Mouse (Mus musculus) MEL (cell line): ENCODE measurements around the gene Atg4b. TPM values are rescaled to one million over a fixed set of nuclear protein-coding genes. Genes with fewer than 3 reads are reported as not detected.
A peak's percentile ranks its signal among the peaks of the same experiment; 100 is the strongest.

Experiments used
- DNase-seq: peaks from one replicate; pipeline ENCODE4 v3.0.0; 2011; ENCODE audit warnings: low read depth, low spot score
- H3K27ac ChIP-seq: 2 replicates; pipeline ENCODE4 v1.5.1; 2012; ENCODE audit warnings: low read depth, mild to moderate bottlenecking, control low read depth, low read length, moderate library complexity; ENCODE audit not compliant: control insufficient read depth
- H3K27me3 ChIP-seq, 2 experiments: fragments of 150-350 bp in 1 of 2; sonication (generic) in 1 of 2; 2 replicates each; pipeline ENCODE4 v1.6.1; 2012; ENCODE audit warnings: low read length in 2 of 2, mild to moderate bottlenecking in 2 of 2, improper control_type of control experiment in 1 of 2, moderate library complexity in 1 of 2; ENCODE audit not compliant: insufficient read depth in 2 of 2, control insufficient read depth in 1 of 2
- H3K36me3 ChIP-seq, 2 experiments: 2 replicates each; pipeline ENCODE4 v1.6.1; 2012 to 2014; ENCODE audit warnings: low read length in 2 of 2, improper control_type of control experiment in 1 of 2, inconsistent platforms in 1 of 2, mild to moderate bottlenecking in 1 of 2; ENCODE audit not compliant: insufficient read depth in 2 of 2, control insufficient read depth in 1 of 2
- H3K4me1 ChIP-seq, 2 experiments: fragments of 150-350 bp in 1 of 2; sonication (generic) in 1 of 2; 2 replicates each; pipeline ENCODE4 v1.6.1; 2012; ENCODE audit warnings: low read length in 2 of 2, improper control_type of control experiment in 1 of 2, mild to moderate bottlenecking in 1 of 2; ENCODE audit not compliant: insufficient read depth in 2 of 2, control insufficient read depth in 1 of 2
- H3K4me3 ChIP-seq, 2 experiments: fragments of 150-350 bp in 1 of 2; sonication (generic) in 1 of 2; 2 replicates each; pipeline ENCODE4 v1.5.1; 2012; ENCODE audit warnings: low read depth in 2 of 2, low read length in 2 of 2, mild to moderate bottlenecking in 2 of 2, moderate library complexity in 2 of 2, control low read depth in 1 of 2, improper control_type of control experiment in 1 of 2; ENCODE audit not compliant: control insufficient read depth in 1 of 2, insufficient read depth in 1 of 2
- H3K79me2 ChIP-seq: 2 replicates; pipeline ENCODE4 v1.6.1; 2012; ENCODE audit warnings: mild to moderate bottlenecking, low read length, moderate library complexity; ENCODE audit not compliant: control insufficient read depth, poor library complexity, insufficient read depth
- H3K9ac ChIP-seq: 2 replicates; pipeline ENCODE4 v1.6.1; 2012; ENCODE audit warnings: low read depth, mild to moderate bottlenecking, control low read depth, low read length, moderate library complexity; ENCODE audit not compliant: control insufficient read depth, poor library complexity, severe bottlenecking
- H3K9me3 ChIP-seq: fragments of 150-350 bp; sonication (generic); replicated peaks from 2 replicates; pipeline ENCODE4 v1.6.1; 2012; ENCODE audit warnings: mild to moderate bottlenecking, low read length, improper control_type of control experiment, moderate library complexity; ENCODE audit not compliant: insufficient read depth
- CHD1 ChIP-seq: IDR thresholded peaks from 2 replicates; pipeline ENCODE4 v1.6.1; 2012; ENCODE audit warnings: low read depth, mild to moderate bottlenecking, inconsistent platforms, low read length, improper control_type of control experiment
- E2F4 ChIP-seq: IDR thresholded peaks from 2 replicates; pipeline ENCODE4 v1.6.1; 2011; ENCODE audit warnings: low read depth, low read length, improper control_type of control experiment, borderline replicate concordance
- ELF1 ChIP-seq: IDR thresholded peaks from 2 replicates; pipeline ENCODE4 v1.6.1; 2014; ENCODE audit warnings: low read depth, mild to moderate bottlenecking, inconsistent platforms, low read length, improper control_type of control experiment, moderate library complexity
- GABPA ChIP-seq: IDR thresholded peaks from 2 replicates; pipeline ENCODE4 v1.6.1; 2012; ENCODE audit warnings: low read depth, mild to moderate bottlenecking, inconsistent platforms, low read length, improper control_type of control experiment, moderate library complexity
- KAT2A ChIP-seq: conservative IDR thresholded peaks from 2 replicates; pipeline ENCODE4 v1.6.1; 2012; ENCODE audit warnings: low read depth, low read length, improper control_type of control experiment, inconsistent platforms
- RAD21 ChIP-seq: IDR thresholded peaks from 2 replicates; pipeline ENCODE4 v1.6.1; 2011; ENCODE audit warnings: mild to moderate bottlenecking, low read depth, low read length, improper control_type of control experiment
- ZMIZ1 ChIP-seq: IDR thresholded peaks from 2 replicates; pipeline ENCODE4 v1.6.1; 2012; ENCODE audit warnings: low read depth, mild to moderate bottlenecking, inconsistent platforms, low read length, improper control_type of control experiment, moderate library complexity
- polyA plus RNA-seq, 2 experiments: library from polyadenylated mRNA; stranded (reverse) in 1 of 2; unstranded in 1 of 2; fragments of >175 nt in 1 of 2; fragments of >200 nt in 1 of 2; gene quantifications; 2 replicates each; pipeline versions ENCODE4 v1.2.1 to v1.2.4; 2012; ENCODE audit warnings: low replicate concordance in 2 of 2, low read depth in 1 of 2; ENCODE audit not compliant: insufficient read length in 2 of 2, insufficient read depth in 1 of 2, missing spikeins in 1 of 2
- total RNA-seq: library from RNA; depleted of rRNA; stranded (reverse); fragments of 300-350 nt; gene quantifications from 2 replicates; pipeline ENCODE4 v1.2.3, GENCODE M21; 2012

The Atg4b gene
- total and polyA plus RNA-seq, 3 experiments, result 57.9 to 121 TPM; not detected in 1

DNA sequence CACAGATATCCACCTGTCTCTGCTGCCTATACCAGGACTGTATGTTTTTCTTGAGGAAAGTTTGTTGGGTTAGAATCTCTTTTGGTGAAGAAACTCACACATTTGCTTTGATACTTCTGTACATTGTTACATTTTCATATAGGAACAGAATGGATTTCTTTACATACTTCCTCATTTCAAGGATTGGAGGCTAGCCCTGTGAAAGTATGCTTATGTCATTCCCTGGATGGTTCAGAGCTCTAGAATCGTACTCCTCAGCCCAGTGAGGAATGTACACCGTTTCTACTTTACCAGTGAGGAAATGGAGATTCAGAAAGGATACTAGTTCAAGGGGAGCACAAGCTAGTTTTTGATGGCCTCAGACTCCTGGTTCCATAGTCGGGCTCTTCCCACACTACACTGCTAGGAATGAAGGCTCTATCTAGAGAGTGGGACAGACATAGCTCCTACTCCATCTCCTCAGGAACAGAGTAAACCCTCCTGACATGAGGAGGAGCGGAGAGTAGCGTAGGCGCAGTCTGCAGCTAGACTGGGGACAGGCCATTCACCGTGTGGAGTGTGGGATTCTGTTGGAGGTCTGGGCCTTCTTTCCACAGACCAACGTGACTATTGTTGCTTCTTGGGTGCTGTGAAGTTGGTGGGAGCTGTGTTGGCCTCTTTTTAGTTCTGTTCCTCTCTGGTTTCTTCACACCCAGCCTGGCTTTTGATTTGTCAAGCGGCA, 13.7 kb downstream of the Atg4b start:
- Histone ChIP-seq H3K27ac (no peak overlapping the region), H3K9me3 (no peaks in the 10 kb centered on the region), H3K4me3 (no peak overlapping the region), H3K9ac (no peak overlapping the region), H3K4me1 (no peaks in the 10 kb centered on the region; a peak in 2 of 4 replicates), H3K79me2 (peaks cover 25% of the 10 kb centered on the region), H3K36me3 (peaks cover 9 to 27% of the 10 kb centered on the region in 2 experiments), H3K27me3 (no peaks in the 10 kb centered on the region)
- TF ChIP-seq CHD1, result no peak
- no peak for TF ChIP-seq ELF1
- DNase-seq, result peak; percentile 46

- Histone ChIP-seq H3K27ac (no peak overlapping the region), H3K4me1 (no peaks in the 10 kb centered on the region; a peak in 2 of 4 replicates), H3K4me3 (no peak overlapping the region), H3K36me3 (peaks cover 7 to 35% of the 10 kb centered on the region in 2 experiments), H3K9ac (no peak overlapping the region), H3K79me2 (peaks cover 20% of the 10 kb centered on the region), H3K27me3 (no peaks in the 10 kb centered on the region), H3K9me3 (no peaks in the 10 kb centered on the region)
- DNase-seq, result no peak
- TF ChIP-seq E2F4, result no peak
Measured at GRCm38 (mm10) chr1:93767600-93767999, 16.3 kb downstream of the Atg4b start.

DNA sequence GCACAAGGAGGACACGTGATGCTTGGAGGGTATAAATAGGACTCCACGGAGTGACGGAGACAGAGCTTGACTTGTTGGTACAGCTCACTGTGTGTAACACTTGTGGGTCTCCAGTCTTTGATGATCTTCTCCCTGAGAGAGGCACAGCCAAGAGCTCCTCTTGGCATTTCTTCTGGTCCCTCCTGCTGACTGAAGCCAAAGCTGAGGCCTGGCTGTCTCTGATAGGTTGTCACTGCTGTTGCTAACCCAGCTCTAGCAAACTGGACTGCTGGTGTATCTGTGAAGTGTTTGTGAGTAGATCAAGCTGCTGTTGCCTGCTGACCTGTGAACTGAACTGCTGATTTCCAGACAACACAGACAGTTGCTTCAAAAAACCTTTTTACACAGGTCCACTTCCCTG, 18.6 kb downstream of the Atg4b start:
- DNase-seq, result no peak
- H3K9ac ChIP-seq, result no peak overlapping the region
- H3K27me3 ChIP-seq, result no peaks in the 10 kb centered on the region
- H3K4me3 ChIP-seq, result no peak overlapping the region
- TF ChIP-seq RAD21 (no peak), GABPA (no peak), ELF1 (no peak), E2F4 (no peak), ZMIZ1 (no peak)
- peaks cover 0 to 42% of the 10 kb centered on the region in 2 experiments; a peak in 2 of 4 replicates for H3K36me3 ChIP-seq
- peaks cover 11% of the 10 kb centered on the region; the same call in 1 of the 2 replicates for H3K79me2 ChIP-seq
- no peak overlapping the region for H3K27ac ChIP-seq
- H3K4me1 ChIP-seq, result no peaks in the 10 kb centered on the region
- no peaks in the 10 kb centered on the region for H3K9me3 ChIP-seq

GRCm38 (mm10) chr1:93776686-93777085, 25.4 kb downstream of the Atg4b start:
- Histone ChIP-seq H3K4me3 (no peak overlapping the region), H3K9me3 (no peaks in the 10 kb centered on the region), H3K27me3 (no peaks in the 10 kb centered on the region), H3K27ac (no peak overlapping the region), H3K36me3 (peaks cover 0 to 45% of the 10 kb centered on the region in 2 experiments; a peak in 2 of 4 replicates), H3K4me1 (no peaks in the 10 kb centered on the region), H3K79me2 (no peaks in the 10 kb centered on the region), H3K9ac (no peak overlapping the region)
- no peak for TF ChIP-seq KAT2A
- no peak for DNase-seq
